Mouse (Mus musculus) CD8-positive naive resting alpha-beta T cell, adult 2 months (primary cell): ENCODE results near the gene Suclg1.
A peak's percentile ranks its signal among the peaks of the same experiment; 100 is the strongest.

Experiments used
- DNase-seq, 2 experiments: peaks; one replicate each; pipeline ENCODE4 v3.0.0; 2022; ENCODE audit warnings: low read depth in 2 of 2, low spot score in 2 of 2

The Suclg1 gene

GRCm38 (mm10) chr6:73249049-73249422 lies 854 bp downstream of the Suclg1 start:
- DNase-seq = no peak

- DNase-seq = no peak
Observed at GRCm38 (mm10) chr6:73249851-73250250, 1.7 kb downstream of the Suclg1 start.

DNA sequence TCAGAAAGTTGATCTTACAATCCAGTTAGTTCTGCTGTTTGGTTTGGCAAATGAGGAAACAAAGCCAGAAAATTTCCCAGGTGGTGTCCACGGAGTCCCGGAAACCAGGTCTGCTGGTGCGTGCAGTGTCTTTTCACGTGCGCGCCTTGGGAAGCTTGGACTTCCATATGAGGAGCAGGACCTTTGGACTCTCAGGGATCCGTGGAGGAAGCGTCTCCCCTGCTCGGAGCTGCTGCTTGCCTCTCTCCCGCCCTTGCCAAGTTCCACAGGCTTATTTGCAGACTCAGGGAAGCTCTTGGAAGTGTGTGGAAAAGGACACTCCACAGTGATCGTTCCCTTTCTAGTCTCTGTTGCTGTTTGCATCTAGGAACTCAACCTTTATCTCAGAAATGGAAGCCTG lies 3.2 kb downstream of the Suclg1 start:
- DNase-seq = no peak

DNA sequence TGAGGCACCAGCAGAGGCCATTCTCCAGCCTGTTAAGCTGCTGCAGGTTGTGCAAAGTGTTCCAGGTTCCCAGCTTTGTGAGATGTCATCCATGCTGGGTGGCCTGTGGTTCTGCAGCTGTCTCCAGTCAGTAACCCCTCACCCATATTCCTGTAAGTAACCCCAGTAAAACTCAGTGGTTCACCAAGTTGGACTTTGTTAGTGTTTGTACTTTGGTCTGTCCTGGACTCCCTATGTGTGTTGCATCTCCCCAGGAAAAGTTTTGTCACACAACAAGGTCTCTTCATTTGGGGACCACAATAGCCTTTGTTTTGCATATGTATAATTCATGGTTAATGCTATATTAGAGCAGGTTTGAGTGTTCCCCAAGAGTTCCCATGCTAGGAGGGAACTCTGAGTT lies 4.2 kb downstream of the Suclg1 start:
- DNase-seq = no peak

GRCm38 (mm10) chr6:73253006-73253405 lies 4.8 kb downstream of the Suclg1 start:
- DNase-seq = no peak

GRCm38 (mm10) chr6:73253584-73253983 lies 5.4 kb downstream of the Suclg1 start:
- DNase-seq = no peak

DNA sequence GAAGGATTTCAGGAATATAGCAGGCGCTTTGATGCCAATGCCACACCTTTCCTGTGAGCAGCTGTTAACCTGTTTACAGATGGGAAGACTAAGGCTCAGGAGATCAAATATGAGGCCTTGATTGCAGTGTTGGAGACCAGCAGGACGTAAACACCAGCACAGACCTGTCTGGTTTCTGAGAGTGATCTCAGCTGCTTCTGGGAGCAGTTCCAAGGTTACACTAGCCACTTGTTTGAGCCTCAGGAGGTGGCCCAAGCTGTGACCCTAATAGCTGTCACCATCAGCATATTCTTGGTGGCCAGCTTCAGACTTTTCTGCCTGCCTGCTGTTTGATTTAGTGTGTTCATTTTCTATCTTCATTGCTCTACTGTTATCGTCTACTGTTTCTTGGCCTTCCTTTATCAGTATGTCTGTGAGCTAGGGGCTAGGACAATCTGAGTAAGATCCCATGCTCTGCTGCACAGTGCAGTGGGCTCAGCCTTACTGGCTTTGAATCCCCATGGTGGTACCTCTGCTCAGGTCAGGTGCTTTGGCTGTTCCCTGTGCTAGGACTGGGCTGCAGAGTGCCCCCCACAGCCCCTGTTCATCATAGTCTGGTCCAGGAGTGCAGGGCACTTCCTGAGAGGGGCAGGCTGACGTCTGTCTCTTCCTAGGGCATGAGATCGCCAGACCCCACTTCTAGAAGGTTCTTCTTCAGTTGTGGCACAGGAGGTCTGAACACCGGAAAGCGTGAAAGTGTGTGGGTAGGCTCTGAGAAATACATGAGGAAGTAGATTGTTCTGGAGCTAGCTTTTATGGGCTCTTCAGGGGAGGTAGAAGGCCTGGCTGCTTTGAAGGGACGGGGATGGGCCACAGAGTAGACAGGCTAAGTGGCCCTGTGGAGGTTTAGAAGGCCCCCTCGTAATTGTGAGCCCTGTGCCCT lies 6.4 kb downstream of the Suclg1 start:
- peak; percentile 26 to 27 for DNase-seq

DNA sequence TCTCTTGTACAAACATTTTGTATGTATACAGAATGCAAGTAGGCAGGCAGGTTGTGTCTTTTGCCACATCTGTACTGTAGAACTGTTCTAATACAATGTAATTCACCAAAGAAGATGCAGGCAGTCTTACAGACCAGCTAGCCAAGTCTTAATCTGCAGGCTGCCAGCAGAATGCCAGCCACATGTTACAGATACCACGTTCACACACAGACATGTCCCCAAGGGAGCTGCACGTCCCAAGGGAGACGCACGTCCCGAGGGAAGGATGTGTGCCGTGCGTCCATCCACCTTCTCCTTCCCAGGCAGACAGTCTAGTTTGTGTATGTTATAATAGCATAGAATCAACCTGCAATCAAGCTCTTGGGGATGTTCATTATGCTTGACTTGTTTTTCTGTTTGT lies 8.9 kb downstream of the Suclg1 start:
- no peak for DNase-seq

DNA sequence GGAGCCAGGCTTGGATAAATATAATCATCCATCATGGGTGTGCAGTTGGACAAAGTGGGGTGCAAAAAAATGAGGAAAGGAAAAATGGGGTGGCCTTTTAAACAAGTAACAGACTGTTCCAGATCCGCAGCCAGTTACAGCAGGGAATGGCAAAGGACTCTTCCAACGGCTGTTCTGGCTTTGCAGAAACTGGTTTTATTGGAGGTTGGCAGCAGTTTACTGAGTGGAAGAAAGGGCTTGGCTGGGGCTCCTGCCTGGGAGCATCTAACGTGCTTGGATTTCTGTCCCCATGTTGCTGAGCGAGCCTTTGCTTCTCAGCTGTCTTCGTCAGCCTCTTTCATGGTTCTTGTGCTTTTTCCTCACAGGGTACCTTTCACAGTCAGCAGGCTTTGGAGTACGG lies 11.9 kb downstream of the Suclg1 start:
- DNase-seq = no peak

- DNase-seq = no peak
Observed at GRCm38 (mm10) chr6:73264801-73265200, 16.6 kb downstream of the Suclg1 start.

DNA sequence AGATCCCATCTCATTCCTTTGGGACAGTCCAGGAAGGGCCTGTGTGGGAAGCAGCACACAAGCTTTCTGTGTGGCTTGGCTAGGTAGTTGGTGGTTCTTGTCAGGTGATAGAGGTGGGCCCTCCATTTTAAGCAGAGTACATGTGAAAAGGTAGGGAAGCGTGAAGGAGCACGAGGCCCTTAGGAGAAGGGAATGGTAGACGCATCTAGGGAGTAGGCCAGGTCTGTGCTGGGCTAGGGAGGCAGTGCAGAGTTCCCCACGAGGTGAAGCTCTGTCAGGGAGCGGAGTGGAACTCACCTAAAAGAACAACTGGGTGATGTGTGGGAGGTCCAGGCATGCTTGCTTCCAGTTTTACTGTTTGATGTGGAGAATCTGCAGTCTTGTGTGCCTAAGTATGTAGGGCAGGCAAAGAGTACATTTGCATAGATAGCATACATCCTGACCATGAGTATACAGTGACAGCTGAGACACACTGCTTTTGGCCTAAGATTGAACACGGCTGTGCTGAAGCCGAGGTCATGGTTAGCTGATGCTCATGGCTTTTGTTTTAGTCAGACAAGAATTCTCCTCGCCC lies 19.6 kb downstream of the Suclg1 start:
- DNase-seq = no peak

- DNase-seq = no peak
Observed at GRCm38 (mm10) chr6:73269374-73269773, 21.2 kb downstream of the Suclg1 start.

DNA sequence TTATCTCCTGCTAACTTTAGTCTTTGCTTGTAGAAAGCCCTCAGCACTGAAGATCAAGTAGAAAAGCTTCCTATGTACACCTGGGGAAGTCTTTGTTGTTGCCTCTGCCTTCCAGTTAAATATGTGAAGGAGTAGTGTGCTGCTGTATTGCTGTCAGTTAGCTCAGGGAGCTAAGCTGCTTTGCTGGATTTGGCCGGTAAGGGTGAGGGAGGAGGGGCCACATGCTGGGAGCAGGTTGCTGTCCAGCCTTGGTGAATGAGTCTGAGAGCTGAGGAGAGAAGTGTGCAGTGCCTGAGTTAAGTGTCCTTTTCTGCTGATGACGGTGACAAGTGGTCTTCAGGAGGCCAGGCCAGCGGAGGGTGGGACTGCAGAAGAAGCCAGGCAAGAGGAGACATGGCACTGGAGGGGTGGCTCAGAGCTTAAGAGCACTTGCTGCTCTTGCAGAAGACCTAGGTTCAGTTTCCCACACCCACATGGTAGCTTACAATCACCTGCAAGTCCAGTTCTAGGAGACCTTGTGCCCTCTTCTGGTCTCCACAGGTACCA lies 23.4 kb downstream of the Suclg1 start:
- DNase-seq = no peak

GRCm38 (mm10) chr6:73275002-73275401 lies 26.8 kb downstream of the Suclg1 start:
- DNase-seq = no peak

GRCm38 (mm10) chr6:73279681-73280080 lies 31.5 kb downstream of the Suclg1 start:
- DNase-seq = peak; percentile 42 to 45

GRCm38 (mm10) chr6:73280546-73281115 lies 32.4 kb downstream of the Suclg1 start:
- DNase-seq = no peak

DNA sequence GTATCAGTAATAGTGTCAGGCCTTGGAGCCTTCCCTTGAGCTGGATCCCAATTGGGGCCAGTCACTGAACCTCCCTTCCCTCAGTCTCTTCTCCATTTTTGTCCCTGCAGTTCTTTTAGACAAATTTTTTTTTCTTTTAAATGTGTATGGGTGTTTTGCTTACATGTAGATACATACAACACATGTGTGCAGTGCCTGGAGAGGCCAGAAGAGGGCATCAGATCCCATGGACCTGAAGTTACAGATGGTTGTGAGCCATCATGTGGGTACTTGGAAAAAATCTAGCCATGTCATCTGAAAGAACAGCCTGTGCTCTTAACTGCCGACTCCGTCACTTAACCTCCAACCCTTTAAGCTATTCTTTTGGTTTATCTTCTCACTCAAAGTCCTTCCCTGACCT lies 38.1 kb downstream of the Suclg1 start:
- no peak for DNase-seq

DNA sequence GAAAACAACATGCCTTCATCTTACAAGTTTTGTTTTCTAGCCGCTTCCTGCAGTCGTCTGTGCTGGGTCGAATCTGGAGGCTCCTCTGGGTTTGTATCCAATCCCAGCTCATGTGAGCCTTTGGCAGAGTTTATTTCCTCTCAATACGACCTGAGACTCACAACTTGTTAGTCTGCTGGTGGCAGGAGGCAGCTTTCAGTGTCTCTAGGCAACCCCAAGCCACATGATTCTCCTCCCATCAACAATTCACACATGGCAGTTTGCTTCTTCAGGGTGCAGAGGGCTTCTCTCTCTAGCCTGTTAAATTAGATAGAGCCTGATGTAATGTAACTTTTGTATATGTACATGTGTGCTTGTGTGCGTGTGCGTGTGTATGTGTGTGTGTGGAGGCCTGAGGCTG lies 58.7 kb downstream of the Suclg1 start:
- DNase-seq = no peak

DNA sequence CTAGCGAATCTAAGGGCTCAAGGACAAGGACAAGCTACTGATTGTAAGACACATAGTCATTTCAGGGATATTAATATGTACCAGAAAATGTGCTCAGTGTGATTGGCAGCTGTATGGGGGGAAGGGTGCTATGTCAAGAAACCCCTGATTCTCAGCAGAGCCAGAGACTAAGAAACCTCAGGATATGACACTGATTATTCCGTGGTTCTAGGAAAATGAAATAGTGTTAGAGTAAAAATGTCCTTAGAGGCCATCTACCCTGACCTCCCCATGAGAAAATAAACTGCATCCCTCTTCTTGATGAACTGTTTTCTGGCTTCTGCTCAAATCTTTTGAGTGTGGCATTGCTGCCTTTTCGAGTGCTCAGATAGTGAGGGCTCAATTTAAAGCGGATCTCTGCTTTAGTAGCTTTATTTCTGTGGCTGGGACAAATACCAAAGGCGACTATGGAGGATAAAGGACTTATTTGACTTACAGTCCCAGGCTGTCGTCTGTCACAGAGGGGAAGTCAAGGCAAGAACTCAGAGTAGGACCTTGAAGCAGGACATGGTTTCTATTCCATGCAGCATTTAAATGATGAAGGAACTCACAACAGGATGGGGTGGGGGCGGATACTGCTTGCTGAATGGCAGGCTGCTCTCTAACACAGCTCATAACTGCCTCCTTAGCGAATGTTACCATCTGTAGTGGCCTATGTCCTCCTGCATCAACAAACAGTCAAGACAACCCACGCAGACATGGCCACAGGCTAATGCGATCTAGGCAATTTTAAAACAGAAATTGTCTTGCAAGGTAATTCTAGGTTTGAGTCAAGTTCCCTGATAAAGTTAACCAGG lies 60.7 kb downstream of the Suclg1 start:
- DNase-seq = no peak

DNA sequence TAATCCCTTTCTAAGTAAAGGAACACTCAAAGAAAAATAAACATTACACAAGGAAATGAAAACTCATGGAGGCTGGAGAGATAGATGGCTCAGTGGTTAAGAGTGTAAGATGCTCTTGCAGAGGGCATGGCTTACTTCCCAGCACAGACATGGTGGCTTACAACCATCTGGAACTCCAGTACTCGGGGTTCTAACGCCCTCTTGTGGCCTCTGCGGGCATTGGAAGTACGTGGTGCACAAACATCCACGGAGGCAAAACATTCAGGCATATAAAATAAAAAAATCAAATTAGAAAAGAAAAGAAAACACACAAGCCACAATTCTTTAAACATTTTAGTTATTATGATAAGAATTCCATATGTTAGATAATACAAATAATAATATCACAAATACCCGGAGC lies 63.2 kb downstream of the Suclg1 start:
- DNase-seq = no peak

DNA sequence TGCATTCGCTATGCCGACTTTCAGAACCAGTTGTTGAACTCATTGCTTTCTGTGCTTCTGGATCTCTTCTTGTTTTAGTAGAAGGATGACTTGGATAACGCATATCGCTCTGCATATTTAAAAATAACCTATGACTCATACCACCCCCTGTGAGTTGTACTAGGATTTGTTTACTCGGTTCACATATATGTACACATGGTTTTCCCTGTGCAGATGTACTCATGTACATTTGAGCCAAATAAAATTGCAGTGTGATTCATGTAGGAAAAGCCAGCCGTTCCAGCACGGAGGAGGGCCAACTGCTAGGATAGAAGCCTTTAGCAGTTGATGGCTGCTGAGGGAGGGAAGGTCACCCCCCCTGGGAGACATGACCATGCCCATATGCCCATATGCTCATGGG lies 63.6 kb downstream of the Suclg1 start:
- no peak for DNase-seq
